Mouse (Mus musculus) left cerebral cortex, postnatal 36 days (tissue): ENCODE results near the gene Vmn1r157. TPM values are rescaled to one million over a fixed set of nuclear protein-coding genes. Genes with fewer than 3 reads are reported as not detected.
"Not testable (repeated sequence)": the region's sequence is repeated elsewhere in the genome, so short reads cannot be mapped to it uniquely, and the experiment has no call there.

Source experiments
- DNase-seq, 2 experiments: peaks; one replicate each; pipeline ENCODE4 v3.0.0; 2021 to 2022; ENCODE audit warnings: low spot score in 2 of 2, mixed read lengths in 1 of 2
- intact Hi-C: fragments of 180-260 bp; cut with DNase I; formaldehyde crosslinking; loops from one replicate; pipeline ENCODE4 v1.15.1; 2025
- total RNA-seq, 2 experiments: library from RNA; stranded (reverse); gene quantifications; 2 replicates each; pipeline ENCODE4 v1.2.3; 2021

The Vmn1r157 gene
- total RNA-seq = not detected

- intact Hi-C loops, DNase-seq: not testable (repeated sequence)
Observed at GRCm38 (mm10) chr7:22761397-22761796, at the start of gene Vmn1r157. Gene Vmn1r157 (plus strand): TSS chr7:22761697.

GRCm38 (mm10) chr7:22719610-22720009 is 41.9 kb upstream of the Vmn1r157 start, which contains the start of gene Gm4567:
Gene Gm4567 (minus strand): TSS chr7:22719710.
- intact Hi-C loops, DNase-seq: not testable (repeated sequence)

- DNase-seq = not testable (repeated sequence)
Observed at GRCm38 (mm10) chr7:22775981-22776380, 14.5 kb downstream of the Vmn1r157 start.

GRCm38 (mm10) chr7:22790682-22791081 is 29.2 kb downstream of the Vmn1r157 start, which contains the start of gene Vmn1r158:
Gene Vmn1r158 (minus strand): TSS chr7:22790782.
- intact Hi-C loops, DNase-seq: not testable (repeated sequence)

More at GRCm38 (mm10) chr7:22775981-22776380, 14.5 kb downstream of the Vmn1r157 start:
- intact Hi-C loops = not testable (repeated sequence)

Other genes starting within 250 kb of the Vmn1r157 start
- not detected for gene Vmn1r152, start 238.7 kb upstream of the Vmn1r157 start, total RNA-seq
- not detected for gene Gm8677, start 226.8 kb upstream of the Vmn1r157 start, total RNA-seq
- gene Gm4201, start 196.4 kb upstream of the Vmn1r157 start, total RNA-seq = not detected
- gene Gm4565, start 173.6 kb upstream of the Vmn1r157 start, total RNA-seq = not detected
- gene Vmn1r155, start 103.7 kb upstream of the Vmn1r157 start, total RNA-seq = not detected
- gene Gm8693, start 69.4 kb upstream of the Vmn1r157 start, total RNA-seq = not detected
- not detected for gene Gm4567, start 42.0 kb upstream of the Vmn1r157 start, total RNA-seq
- not detected for gene Vmn1r158, start 29.1 kb downstream of the Vmn1r157 start, total RNA-seq
- gene Vmn1r159, start 81.9 kb downstream of the Vmn1r157 start, total RNA-seq = not detected
- gene Vmn1r160, start 109.5 kb downstream of the Vmn1r157 start, total RNA-seq = not detected
- gene Gm4214, start 223.0 kb downstream of the Vmn1r157 start, total RNA-seq = not detected